Mouse (Mus musculus) embryonic fibroblast, embryonic 13.5 days (primary cell): ENCODE measurements around the gene A4galt. TPM values are rescaled to one million over a fixed set of nuclear protein-coding genes. Genes with fewer than 3 reads are reported as not detected.

Experiments
- H3K27ac ChIP-seq: 2 replicates; pipeline ENCODE4 v1.5.1; 2012; ENCODE audit warnings: low read length, control low read depth, inconsistent platforms; ENCODE audit not compliant: insufficient read depth
- H3K4me1 ChIP-seq: 2 replicates; pipeline ENCODE4 v1.6.1; 2011; ENCODE audit warnings: low read length; ENCODE audit not compliant: control insufficient read depth, insufficient read depth
- H3K4me3 ChIP-seq: 2 replicates; pipeline ENCODE4 v1.5.1; 2011; ENCODE audit warnings: mild to moderate bottlenecking, control low read depth, low read length; ENCODE audit not compliant: insufficient read depth
- CTCF ChIP-seq: IDR thresholded peaks from 2 replicates; pipeline ENCODE4 v1.5.1; 2011; ENCODE audit warnings: mild to moderate bottlenecking, control low read depth, low read length, moderate library complexity, borderline replicate concordance; ENCODE audit not compliant: insufficient read depth
- POLR2A ChIP-seq: IDR thresholded peaks from 2 replicates; pipeline ENCODE4 v1.6.1; 2011; ENCODE audit warnings: low read depth, mild to moderate bottlenecking, control low read depth, low read length, moderate library complexity
- polyA plus RNA-seq: library from polyadenylated mRNA; stranded (reverse); fragments of >200 nt; gene quantifications from 2 replicates; pipeline ENCODE4 v1.2.4, GENCODE M21; 2011; ENCODE audit warnings: low read depth; ENCODE audit not compliant: missing spikeins, insufficient read length

Gene A4galt
- polyA plus RNA-seq, 1 experiment, result 14.0 TPM

DNA sequence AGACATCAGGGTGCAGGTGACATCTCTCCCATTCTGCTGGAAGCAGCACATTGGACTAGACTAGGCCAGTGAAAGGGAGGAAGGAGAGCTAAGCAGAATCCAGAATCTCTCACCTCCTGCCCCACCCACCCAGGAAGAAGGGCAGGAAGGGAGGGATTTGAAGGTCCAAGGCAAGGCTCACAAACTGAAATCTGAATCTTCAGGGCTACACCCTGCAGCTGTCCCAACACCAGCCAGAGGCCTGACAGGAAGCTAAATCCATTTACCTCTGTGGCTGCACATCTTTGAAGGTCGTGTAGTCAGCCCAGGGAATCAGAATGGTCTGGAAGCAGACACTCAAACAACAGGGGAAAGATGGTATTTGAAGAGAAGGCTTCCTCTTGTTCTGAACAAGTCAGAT is 13.7 kb upstream of the A4galt start:
- Histone ChIP-seq H3K4me3 (no peak overlapping the region), H3K4me1 (no peaks in the 10 kb centered on the region; the same call in 1 of the 2 replicates), H3K27ac (no peak overlapping the region)
- TF ChIP-seq POLR2A (no peak), CTCF (no peak)

- H3K4me1 ChIP-seq, result no peaks in the 10 kb centered on the region; the same call in 1 of the 2 replicates
- TF ChIP-seq POLR2A, result no peak
- TF ChIP-seq CTCF, result no peak
Measured at GRCm38 (mm10) chr15:83263405-83263804, 11.8 kb upstream of the A4galt start.

GRCm38 (mm10) chr15:83257906-83258305 is 6.3 kb upstream of the A4galt start:
- H3K27ac ChIP-seq, result no peak overlapping the region
- H3K4me3 ChIP-seq, result no peak overlapping the region
- no peak for TF ChIP-seq CTCF
- no peak for TF ChIP-seq POLR2A
- no peaks in the 10 kb centered on the region for H3K4me1 ChIP-seq

More at GRCm38 (mm10) chr15:83263405-83263804, 11.8 kb upstream of the A4galt start:
- no peak overlapping the region for H3K27ac ChIP-seq
- H3K4me3 ChIP-seq, result no peak overlapping the region

GRCm38 (mm10) chr15:83256491-83256890 is 4.9 kb upstream of the A4galt start:
- Histone ChIP-seq H3K27ac (no peak overlapping the region), H3K4me3 (no peak overlapping the region), H3K4me1 (no peaks in the 10 kb centered on the region)
- TF ChIP-seq CTCF, result no peak
- no peak for TF ChIP-seq POLR2A

DNA sequence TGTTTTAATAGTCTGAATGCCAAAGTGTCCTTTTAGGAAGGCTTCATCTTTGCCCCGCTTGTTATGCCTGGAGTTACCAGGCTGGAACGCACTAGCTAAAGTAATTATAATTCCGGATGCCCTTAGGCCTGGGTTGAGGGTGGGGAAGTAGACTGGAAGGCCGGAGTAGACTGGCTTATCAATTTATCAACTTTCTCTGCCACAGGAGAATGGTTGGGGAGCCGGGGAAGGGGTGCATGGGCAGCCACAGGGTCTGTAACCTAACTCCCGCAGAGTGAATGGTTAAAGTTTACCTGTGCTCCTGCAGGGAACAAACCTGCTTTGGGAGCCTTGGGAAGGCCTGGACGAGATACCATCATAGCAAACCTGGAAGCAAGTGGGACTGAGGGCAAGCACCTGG is 4.4 kb upstream of the A4galt start:
- TF ChIP-seq POLR2A (no peak), CTCF (no peak)
- Histone ChIP-seq H3K27ac (no peak overlapping the region), H3K4me3 (no peak overlapping the region), H3K4me1 (no peaks in the 10 kb centered on the region)

DNA sequence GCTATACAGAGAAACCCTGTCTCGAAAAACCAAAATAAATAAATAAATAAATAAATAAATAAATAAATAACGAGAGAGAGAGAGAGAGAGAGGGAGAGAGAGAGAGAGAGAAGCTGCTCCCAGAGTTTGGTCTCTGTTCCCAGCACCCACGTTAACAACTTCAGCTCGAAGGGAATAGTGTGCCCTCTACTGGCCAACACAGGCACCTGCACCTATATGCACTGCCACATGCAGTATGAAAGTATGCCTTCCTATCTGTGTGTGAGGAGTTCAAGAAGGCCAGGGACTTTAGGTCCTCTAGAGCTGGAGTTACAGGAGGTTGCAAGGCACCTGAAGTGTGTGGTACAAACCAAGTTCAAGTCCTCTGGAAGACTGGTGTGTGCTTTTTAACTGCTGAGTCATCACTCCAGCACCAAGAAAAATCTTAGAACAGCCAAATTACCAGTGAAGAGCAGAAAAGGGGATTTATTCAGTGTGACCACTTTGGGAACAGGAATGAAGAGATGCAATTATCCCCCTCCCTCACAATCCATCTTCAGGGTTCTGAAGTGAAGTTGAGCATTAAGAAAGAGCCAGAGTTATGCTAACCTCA is 3.7 kb upstream of the A4galt start:
- Histone ChIP-seq H3K4me1 (no peaks in the 10 kb centered on the region), H3K4me3 (no peak overlapping the region), H3K27ac (no peak overlapping the region)
- TF ChIP-seq POLR2A, result no peak
- TF ChIP-seq CTCF, result no peak

DNA sequence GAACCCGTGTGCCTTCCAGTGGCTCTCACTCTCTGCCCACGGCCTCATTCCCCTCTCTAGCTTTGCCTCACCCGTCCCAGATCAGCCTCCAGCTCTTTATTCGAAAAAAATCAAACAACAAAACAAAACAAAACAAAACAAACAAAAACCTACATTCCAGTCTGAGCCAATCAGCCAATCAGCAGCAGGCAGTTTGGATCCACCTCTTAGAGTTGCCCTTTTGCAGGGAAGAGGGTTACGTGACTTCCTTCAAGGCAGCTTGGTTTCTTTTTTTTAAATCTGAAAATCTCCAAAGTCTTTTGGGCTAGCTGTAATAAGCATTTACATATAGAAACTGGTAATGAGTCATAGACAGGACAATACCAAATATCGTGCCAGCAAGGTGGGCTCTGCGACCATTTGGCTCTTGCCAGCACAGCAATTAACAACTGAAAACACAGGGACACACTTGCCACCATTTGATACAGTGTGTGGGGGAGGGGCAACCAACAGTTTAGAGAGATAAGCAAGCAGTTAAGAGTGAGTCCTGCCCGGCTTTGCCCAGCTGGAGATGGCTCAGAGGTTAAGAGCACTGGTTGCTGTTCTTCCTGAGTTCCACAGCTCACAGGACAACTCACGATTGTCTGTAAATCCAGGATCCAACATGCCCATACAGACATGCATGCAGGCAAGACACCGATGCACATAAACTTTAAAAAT is 2.9 kb upstream of the A4galt start:
- Histone ChIP-seq H3K4me3 (no peak overlapping the region), H3K27ac (no peak overlapping the region)
- TF ChIP-seq POLR2A, result no peak
- TF ChIP-seq CTCF, result no peak

GRCm38 (mm10) chr15:83252060-83252459 is 486 bp upstream of the A4galt start:
- no peak for TF ChIP-seq CTCF
- no peak for TF ChIP-seq POLR2A
- H3K4me3 ChIP-seq, result no peak overlapping the region
- H3K27ac ChIP-seq, result no peak overlapping the region
- H3K4me1 ChIP-seq, result no peaks in the 10 kb centered on the region

More for the DNA sequence above, 2.9 kb upstream of the A4galt start:
- no peaks in the 10 kb centered on the region for H3K4me1 ChIP-seq

GRCm38 (mm10) chr15:83250651-83251175 is 861 bp downstream of the A4galt start:
- H3K4me3 ChIP-seq, result peak overlapping the region; percentile 55
- H3K27ac ChIP-seq, result no peak overlapping the region
- no peaks in the 10 kb centered on the region for H3K4me1 ChIP-seq
- TF ChIP-seq CTCF (no peak), POLR2A (no peak)
